Mouse (Mus musculus) bone marrow macrophage, adult 2 months (primary cell): ENCODE measurements at regions not wholly inside any gene's neighbourhood (a gene's known extent, or its start where the extent isn't known, plus 50 kb on each side); places are given as distances from the start of the nearest gene placed in this dataset.

Source experiments
- CTCF ChIP-seq: IDR thresholded peaks from 2 replicates; pipeline ENCODE4 v1.5.1; 2012; ENCODE audit warnings: low read depth, mild to moderate bottlenecking, low read length, moderate library complexity
- POLR2A ChIP-seq: IDR thresholded peaks from 2 replicates; pipeline ENCODE4 v1.6.1; 2012; ENCODE audit warnings: mild to moderate bottlenecking, low read depth, low read length, borderline replicate concordance

- no peak for TF ChIP-seq CTCF
- no peak for TF ChIP-seq POLR2A
Observed at GRCm38 (mm10) chr13:83735101-83735500, 231.3 kb downstream of the Mef2c start.
